Mouse (Mus musculus) spleen, adult 2 months (tissue): ENCODE results near the gene Rabep2.

Experiments
- CTCF ChIP-seq: fragments of 200-500 bp; IDR thresholded peaks from 2 replicates; pipeline ENCODE4 v1.5.1; 2011; ENCODE audit warnings: mild to moderate bottlenecking, inconsistent platforms; ENCODE audit not compliant: insufficient read depth, insufficient read length, insufficient replicate concordance; ENCODE audit errors: extremely low read depth
- POLR2A ChIP-seq: fragments of 200-500 bp; IDR thresholded peaks from 2 replicates; pipeline ENCODE4 v1.6.1; 2011; ENCODE audit warnings: low read depth, low read length, inconsistent platforms

DNA sequence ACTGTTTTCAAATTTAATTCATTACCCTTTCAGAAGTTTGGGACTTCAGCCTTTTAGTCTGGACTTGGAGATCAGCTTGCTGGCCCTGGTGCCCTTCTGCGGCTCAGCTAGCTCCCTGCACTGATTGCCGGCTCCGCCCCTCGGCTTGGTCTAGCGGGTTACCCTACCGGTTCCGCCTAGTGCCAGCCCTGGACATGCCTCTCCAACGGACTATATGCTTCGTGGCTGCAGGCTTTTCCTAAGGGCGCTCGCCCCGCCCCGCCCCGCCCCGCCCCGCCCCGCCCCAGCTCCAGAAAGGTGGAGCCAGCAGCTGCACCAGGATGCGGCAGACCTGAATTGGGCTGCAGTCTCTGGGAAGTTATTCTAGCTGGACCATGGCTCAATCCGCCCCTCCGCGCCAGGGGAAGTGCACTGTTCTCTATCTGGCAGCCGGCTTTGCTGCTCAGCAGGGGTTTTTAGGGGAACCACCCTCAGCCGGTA is 53.9 kb downstream of the Rabep2 start:
- TF ChIP-seq POLR2A (no peak), CTCF (no peak)
